Mouse (Mus musculus) liver, adult 2 months (tissue): ENCODE measurements around the gene Rabep2.

Experiments
- CTCF ChIP-seq: fragments of 200-500 bp; IDR thresholded peaks from 2 replicates; pipeline ENCODE4 v1.5.1; 2011; ENCODE audit warnings: low read depth, low read length, control low read depth
- POLR2A ChIP-seq: fragments of 200-500 bp; IDR thresholded peaks from 2 replicates; pipeline ENCODE4 v1.6.1; 2011; ENCODE audit warnings: low read length, control low read depth; ENCODE audit not compliant: insufficient read depth; ENCODE audit errors: extremely low read depth

DNA sequence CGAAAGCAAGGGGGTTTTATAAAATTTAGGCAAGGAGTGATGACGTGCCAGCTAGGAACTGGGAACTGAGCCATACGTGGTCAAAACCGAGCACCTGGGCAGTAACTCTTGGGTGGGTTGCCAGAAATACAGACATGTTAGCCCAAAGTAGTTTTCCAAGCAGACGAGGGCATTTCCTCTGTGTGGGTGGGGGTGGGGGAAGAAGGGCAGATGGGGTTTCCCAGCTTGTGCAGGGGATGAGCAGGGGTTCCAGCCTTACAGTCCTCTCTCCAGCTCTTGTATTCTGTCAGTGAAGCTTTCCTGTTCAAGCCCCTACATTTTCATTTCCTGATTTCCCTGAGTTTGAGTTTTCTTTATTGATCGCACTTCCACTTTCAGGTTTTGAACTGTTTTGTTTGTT, 4.4 kb upstream of the Rabep2 start:
- TF ChIP-seq CTCF (no peak), POLR2A (no peak)
